Mouse (Mus musculus): ENCODE results near the gene Iqgap2.

The Iqgap2 gene

DNA sequence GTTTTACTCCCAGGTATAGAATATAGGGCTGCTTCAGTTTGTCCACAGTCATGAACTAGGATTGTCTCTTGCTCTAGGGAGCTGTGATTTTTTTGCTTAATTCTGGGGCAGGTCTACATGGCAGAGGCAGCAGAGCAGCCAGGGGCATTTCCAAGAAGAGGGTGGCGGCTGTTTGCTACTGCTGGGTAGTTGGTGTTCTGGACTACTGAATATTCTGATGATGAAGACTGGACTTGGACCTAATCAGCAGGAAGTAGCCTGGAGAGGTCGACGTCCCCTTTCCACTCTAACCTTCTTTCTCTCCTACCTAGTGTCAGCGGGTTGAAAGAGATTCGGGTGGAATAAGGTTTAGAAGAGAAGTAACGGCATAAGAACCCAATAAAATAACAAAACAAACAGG lies 9.7 kb downstream of the Iqgap2 start:
- DNase-seq: no peak

DNA sequence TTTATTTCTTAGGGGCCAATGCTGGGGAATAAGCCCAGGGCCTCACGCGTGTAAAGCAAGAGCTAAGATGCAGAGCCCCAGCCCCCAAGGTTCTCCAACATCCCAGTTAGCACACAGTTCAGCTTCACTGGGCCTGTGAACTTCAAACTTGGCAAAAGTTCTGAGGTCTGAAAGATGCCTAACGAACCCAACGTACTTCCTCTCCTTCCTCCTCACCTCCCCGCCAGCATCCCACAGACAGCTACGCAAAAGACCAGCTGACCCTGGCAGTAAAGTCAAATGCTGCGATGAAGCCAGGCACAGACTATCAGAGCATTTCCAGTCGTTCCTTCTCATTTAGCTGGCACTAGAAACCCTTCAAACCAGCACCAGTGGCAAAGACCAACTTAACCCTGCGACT lies 10.3 kb downstream of the Iqgap2 start:
- DNase-seq: no peak

DNA sequence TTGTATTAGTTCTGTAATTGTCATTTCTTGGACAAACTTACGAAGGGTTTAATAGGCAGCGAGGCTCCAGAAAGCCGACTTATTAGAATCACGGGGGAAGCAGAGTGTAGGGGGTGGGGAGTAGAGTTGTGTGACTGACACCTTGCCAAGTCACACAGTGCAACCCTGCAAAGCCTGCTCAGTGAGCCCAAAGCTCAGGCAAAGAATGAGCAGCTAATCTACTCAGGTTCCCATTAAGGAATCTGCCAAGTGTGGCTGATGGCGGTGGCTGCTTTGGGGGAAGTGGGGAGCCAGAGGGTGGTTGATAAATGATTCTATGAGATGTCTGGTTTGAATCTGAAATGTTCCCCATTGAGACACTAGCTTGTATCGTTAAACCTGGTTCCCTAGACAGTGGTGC lies 11.1 kb downstream of the Iqgap2 start:
- DNase-seq: no peak

DNA sequence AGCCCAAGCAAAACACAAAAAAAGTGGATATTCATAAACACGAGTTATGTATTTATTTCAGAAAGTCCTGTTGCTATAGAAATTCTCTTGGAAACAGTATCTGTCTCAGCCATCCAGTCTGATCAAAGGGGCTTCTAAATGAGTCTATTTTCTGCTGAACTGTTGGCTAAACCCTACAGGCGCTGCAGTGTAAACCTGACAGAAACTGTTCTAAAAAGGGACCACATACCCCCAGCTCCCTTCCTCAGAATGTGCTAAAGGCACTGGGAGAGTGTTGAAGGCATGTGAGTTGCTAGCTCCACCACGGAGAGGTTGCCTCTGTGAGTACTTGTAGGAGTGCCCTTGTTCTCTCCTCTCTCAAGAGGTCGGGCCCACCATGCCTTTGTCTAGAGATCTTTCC lies 19.7 kb downstream of the Iqgap2 start:
- DNase-seq: no peak

DNA sequence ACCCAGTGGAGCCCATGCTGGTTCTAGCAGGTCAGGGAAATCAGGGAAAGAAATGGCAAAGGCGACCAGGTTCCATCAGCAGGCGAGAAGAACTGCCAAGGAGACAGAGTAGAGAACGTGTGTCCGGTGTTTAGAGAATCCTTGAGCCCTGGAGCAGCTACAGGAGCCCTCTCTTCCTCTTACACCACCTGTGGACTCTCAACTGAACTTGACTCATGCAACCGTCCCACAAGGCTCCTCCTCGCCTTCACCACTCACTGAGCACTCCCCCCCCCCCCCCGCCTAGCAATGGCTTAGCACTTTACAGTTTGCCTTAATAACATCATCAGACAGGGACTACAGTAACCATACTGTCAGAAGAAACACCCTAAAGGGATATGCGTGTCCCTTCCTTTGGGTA lies 21.1 kb downstream of the Iqgap2 start:
- no peak for DNase-seq

DNA sequence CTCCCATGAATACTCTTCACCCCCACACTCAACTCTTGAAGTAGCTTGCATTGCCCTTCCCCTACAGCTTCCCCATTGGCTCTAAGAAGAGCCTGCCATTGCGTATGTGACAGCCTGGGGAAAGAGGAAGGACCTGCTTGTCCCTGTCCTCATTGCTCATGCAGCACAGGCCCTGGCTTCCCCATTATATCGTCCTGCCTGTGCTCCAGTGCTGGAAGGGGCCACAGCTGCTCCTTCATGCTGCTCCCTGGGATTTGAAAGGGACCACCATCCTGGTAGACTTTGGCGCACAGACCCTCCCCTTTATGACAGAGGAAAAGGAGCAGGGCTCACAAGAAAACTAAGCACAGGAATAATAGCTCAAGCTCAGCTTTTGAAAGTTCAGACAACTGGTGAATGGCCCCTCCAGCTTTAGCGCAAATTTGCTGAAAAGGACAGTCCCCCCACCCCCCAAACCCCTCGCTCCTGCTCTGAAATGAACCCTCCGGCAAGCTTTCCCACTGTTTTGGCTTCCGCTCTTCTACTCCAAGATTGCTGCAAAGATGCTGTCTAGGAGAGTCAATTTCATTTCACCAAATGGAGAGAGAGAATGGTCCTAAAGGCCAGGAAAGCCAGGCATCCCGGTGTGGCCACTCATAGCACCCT lies 22.7 kb downstream of the Iqgap2 start:
- no peak for DNase-seq

DNA sequence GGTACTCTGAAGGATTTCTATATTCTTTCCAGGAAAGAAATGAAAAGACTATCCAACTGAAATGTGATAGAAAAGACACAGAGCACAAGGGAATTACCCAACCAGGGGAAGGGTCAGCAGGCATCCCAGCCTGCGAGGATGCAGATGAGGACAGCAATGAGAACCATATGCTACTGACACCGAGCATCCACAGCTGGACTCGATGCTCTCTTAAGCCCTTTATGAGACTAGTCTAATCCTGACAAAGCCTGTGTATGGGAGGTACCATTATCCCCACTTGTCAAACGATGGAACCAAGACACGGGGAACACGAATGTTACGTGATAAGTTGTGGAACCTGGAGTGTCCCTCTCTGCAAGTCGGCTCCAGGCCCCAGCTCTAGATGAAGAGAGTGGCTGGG lies 29.5 kb downstream of the Iqgap2 start:
- no peak for DNase-seq

DNA sequence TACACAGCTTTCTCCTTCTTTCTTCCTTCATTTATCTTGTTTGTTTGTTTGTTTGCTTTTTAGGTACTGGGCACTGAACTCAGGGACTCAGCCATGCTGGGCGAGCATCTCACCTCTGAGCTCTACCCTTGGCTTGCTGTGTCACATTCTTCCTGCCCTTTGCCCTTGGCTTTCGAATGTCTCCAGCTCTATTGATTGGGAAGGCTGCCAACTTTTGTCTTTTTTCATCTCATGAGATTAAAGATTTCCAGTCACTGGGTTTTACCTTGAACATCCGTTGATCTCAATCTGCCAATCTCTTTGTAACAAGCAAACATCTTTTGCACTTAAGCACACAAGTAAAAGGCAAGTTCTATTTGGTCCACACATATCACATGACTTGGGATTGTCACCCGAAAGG lies 32.5 kb downstream of the Iqgap2 start:
- no peak for DNase-seq

DNA sequence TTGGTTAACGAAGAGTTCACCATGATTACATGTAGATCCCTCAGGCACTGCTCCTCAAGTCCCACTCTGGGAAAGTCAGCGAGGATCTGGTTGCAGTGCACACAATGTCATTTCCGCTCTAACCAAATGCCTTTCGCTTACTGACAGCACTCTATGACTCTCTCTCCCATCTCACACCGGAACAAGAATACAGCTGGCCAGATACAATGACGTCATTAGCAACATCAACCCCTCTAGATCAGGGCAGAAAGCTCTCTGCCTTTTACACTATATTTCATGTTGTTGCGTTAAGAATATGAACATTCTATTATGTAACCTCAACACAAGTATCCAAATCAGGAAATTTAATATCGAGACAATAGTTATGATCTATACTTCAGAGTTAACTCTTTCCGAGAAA lies 32.9 kb downstream of the Iqgap2 start:
- no peak for DNase-seq

DNA sequence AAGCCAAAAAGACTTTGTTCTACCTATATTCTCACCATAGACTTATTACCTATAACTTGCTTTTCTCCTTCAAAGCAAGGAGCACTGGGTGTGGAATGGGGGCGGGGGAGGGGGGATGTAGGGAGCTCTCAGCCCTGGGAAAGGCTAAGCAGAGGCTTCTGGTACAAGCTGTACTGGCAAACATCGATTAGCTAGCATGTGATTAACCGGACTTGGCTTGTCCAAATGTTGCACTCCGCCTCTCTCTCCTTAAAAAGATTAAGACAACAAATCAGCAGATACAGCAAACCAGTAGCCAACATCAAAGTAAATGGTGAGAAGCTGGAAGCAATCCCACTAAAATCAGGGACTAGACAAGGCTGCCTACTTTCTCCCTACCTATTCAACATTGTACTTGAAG lies 36.2 kb downstream of the Iqgap2 start:
- DNase-seq: no peak

DNA sequence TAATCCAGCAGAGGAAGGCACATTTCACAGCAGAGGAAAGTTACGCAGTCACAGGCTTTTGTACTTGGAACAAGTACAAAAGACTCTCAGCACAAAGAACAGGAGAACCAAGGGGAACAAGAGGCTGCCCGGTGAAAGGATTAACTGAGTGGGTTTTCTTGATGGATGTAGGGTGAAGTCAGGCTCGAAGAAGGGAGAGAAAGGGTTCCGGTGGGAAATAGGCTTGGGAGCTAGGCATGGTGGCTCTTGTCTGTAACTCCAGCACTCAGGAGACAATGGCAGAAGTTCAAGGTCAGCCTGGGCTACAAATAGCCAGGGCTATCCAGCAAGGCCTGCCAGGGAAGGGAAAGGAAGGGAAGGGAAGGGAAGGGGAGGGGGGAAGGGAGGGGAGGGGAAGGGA lies 40.1 kb downstream of the Iqgap2 start:
- no peak for DNase-seq

DNA sequence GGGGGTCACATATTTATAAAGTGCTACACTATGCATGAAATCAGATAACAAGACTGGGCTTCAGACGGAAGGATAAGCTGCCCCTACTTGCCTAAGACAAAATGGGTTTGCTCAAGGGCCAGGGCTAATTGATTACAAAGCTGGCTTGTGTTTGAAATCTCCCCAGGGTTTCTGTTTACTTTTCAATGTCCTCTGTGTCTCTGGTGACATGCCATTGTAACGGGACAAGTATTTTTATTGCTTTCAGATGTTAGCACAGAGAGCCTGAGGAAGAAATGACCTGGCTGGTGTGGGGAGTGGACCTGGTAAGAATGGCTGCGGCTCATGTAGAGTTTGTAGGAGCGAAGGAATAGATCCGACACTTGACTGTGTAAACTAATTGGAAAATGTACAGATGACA lies 41.3 kb downstream of the Iqgap2 start:
- no peak for DNase-seq

DNA sequence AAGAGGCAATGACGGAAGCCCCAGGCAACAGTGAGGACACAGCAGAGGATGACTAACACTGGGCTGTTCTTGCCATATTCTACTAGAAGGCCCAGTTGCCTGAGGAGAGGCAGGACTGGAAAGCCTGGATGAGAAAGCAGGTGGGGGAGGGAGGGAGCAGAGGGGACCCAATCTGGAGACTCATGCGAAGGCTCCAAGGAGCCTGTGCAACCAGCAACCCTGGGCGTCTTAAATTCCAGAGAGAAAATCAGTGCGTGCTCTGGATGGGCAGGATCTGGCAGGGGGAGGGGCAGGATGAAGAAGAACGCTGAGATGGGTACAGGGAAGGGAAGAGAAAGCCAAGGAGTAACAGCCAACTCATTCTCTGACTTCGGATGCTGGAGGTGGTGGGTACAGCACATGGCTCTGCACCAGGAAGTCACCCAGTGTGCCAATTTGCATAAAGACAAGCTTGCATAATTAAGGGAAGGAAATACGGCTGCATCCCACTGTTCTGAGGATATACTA lies 42.2 kb downstream of the Iqgap2 start:
- peak; percentile 65 for DNase-seq

DNA sequence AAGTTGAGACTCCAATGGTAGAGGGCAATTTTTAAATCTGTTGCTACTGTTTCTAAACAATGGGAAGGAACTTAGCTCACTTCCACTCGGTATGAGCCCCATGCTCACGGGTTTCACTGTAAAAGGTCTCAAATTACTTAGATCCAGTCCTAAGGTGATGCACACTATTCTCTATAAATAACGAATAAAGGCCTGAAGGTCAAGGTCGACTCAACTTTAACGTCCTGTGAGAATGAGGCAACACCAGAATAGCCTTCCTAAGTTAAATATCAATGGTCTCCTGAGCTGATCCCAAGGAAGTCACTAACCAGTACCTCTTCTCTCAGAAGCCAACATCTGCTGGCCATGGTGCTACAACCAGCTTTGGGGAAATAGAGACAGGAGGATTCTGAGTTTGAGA lies 45.4 kb downstream of the Iqgap2 start:
- no peak for DNase-seq

DNA sequence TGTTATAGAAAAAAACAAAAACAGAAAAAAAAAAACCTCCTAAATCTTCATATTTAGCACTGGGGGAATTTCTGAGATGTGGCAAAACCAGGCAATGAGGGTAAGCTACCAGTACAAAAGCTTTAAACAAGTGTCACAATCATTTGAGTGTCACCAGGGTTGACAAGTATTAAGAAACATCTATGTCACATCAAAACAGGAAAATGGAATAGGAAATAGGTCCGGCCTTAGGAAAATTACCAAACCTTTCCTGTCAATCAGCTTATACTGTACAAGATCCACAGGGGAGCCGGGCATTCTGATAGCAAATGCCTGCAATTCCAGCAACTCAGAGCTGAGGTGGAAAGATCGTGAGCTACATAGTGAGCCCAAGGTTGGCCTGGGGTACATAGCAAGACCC lies 46.8 kb downstream of the Iqgap2 start:
- no peak for DNase-seq

DNA sequence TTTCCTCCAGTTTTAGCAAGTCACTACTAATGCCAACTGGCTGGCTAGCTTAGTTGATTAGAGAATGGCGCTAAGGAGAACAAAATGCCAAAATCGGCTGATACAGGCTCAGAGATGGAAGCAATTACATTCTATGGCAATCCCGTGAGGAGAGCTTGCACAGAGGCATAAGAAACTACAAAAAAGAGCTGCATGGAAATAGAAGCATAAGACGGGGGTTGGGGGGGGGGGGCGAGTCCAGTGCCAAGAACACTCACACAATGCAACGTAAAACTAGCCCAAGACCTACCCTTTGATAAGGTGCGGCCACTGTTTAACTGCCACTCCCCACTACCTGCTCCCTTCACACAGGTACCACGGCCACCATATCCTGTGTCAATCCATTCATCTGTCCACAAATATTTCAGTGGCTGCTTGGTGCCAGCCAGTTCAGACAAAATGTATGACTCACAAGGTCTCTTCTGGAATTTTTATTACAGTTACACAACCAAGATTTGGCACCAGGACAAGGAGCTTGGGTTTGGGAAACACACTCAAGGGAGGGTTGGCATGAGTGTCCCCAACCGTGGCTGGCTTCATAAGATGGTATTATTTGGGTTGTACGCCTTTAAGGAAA lies 48.2 kb downstream of the Iqgap2 start:
- DNase-seq: no peak

DNA sequence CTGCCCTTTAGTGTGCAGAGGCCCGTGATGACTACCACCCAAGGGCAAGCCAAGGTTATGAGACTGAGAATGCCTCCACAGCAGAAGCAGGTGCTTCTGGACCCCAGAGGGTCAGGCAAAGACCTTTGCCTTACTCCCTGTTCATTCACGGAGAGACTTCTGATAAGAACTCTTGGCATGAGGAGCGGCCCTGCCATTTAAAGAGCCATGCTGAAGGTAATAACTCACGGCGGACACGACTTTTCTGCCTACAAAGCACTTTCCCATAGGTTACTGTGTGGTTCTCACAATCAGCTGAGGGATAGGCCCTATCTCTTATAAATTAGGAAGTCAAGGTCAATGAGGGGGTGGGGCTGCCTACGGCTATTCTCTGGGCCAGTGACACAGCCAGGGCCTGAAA lies 48.9 kb downstream of the Iqgap2 start:
- no peak for DNase-seq

DNA sequence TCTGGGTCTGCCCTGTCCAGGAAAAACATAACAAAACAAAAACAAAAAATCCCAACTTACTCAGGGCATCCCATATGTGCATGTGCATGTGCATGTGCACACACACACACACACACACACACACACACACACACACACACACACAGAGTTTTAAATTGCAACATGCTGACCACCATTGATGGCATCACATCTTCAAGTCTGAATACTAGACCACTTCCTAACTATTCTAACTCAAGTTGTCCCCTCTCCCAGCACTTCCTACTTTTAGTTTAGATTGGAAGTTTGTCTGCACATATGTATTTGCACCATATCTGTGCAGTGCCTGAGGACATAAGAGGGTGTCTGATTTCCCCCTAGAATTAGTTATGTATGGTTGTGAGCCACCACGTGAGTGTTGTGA lies 49.8 kb downstream of the Iqgap2 start:
- DNase-seq: no peak

DNA sequence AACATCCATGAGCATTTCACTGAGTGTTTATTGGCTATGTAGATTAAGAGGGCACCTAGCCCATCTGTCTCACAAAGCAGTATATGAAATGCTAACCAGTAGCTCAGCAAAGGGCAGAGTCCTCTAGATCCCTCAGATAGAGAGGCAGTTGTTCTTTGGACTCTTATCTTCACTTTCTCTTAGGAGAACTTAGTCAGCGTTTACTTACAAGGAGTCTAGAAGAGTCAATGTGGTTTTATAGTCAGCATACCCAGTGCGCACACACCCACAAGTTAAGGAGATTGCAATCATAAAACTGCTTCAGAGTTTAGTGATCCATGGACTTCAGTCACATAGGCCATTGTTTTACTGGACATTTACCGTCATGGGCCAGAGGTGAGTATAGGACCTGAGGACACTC lies 54.8 kb downstream of the Iqgap2 start:
- DNase-seq: no peak

DNA sequence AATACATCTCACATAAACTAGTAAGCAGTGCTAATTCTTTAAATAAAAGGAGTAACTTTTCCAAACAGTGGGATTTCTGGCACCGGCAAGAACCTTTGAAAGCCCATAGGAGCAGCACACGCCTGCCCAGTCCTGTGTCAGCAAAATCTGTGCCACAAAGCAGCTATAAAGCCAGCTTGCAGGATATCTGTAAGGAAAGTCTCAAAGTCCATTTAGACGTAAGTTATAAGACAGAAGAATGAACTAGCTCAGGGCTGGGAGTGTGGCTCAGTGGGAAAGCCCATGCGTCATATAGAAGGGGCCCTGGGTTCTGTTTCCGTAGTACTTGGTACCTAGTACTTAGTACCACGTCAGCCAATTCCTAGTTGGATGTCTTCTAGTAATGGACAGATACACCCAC lies 58.2 kb downstream of the Iqgap2 start:
- DNase-seq: no peak

DNA sequence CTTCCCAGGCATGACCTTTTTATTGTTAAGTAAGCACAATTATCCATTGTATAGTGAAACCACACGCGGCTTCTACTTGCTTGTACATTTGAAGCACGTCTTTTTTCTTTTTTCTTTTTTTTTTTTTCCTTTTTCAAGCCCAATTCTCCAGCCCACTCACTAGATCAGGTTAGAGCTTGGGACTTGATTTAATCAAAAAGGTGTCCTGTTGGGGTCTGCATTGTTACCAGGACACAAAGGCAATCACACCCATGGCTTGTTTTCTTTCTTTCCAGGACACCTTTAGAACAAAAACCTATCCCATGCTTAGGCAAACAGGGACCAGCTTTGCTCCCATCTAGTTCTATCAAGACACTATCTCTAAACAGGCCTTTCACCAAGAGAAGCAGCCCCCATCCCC lies 59.0 kb downstream of the Iqgap2 start:
- DNase-seq: no peak

DNA sequence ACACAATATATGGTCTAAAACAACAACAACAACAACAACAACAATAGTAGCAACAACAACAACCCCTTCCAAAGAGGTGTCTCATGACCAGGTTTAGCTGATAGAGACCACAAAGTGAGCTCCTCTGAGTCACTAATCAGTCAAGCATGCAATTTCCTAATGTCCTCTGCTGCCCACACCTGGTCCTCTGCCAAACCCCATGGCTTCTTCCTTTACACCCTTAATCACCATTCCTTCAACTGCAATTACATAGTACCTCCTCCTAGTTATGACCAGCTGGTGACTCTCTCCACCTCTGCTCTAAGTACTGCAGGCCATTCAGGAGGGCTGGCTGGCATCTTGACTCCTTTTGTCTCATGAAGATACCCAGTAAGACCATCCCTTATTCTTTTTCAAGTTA lies 60.0 kb downstream of the Iqgap2 start:
- DNase-seq: no peak

DNA sequence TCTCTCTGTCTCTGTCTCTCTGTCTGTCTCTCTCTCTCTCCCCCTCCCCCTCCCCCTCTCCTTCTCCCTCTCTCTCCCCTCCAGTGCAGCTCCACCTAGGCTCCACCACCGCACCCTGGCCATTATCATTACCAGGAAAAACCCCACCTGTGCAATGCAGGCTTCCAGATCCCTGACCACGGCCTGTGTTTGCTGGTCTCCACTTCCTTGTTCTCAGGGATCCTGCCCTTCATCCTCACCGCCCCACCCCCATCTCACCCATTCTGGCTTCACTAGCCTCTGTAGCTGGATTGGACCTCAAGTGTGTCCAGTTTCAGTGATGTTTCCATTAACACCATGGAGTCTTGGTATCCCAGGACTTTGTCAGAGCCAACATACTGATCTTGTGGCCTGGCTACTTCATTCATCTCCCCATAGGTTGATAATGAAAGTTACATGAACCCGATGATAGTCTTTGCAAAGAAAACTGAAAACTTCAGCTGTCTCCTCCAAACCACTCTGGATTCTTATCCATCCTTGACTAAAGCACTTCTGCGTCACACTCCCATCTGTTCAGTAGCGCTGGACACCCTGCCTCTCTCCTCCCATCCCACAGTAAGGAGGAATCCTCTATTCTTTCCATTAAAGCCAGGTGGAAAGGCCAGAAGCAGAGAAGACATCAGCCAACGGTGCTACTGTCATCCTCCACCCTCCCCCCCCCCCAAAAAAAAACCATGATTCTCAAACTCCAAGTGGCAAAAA lies 62.1 kb downstream of the Iqgap2 start:
- DNase-seq: no peak

DNA sequence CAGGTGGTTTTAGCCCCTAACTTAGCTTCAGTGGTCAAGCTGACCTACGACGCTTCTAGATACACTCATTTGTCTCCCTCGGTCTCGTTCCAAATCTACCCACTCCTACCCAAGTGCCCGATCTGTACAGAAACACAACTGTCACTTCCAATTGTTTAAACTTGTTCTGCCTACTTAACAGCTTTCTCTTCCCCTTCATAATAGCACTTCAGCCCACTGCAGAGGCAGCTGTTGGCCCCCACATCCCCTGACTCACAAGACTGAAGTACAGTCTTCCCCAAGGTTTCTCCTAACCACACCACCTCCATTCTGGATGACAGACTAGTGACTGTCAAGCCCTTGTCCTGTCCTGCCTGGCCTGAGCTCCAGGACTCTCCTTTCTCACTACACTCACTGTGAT lies 63.1 kb downstream of the Iqgap2 start:
- DNase-seq: no peak

DNA sequence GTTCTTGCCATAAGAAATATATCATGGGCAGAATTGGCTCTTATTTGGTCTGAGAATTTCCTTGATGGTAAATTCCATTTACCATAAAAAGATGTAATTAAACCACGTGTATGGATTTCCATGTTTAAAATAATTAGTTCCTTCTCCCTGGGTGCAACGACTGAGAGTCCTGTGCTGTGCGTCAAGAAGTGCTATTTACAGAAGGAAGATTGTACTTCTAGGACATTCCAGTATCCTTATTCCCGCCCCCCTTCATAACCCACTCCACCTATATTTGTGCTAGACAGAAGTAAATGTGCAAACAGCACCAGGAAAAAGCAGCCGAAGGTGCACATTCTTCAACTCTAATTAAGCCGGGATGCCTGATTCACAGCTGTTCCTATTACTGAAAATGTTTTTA lies 65.5 kb downstream of the Iqgap2 start:
- no peak for DNase-seq

All from right cerebral cortex, postnatal 25 days (tissue).